Mouse (Mus musculus) CH12.LX (cell line): ENCODE results near the gene Inpp5e.

Experiments
- CHD2 ChIP-seq: IDR thresholded peaks from 2 replicates; pipeline ENCODE4 v1.6.1; 2011; ENCODE audit warnings: low read length, improper control_type of control experiment
- CTCF ChIP-seq, 2 experiments: IDR thresholded peaks in 1 of 2; conservative IDR thresholded peaks in 1 of 2; 2 replicates each; pipeline ENCODE4 v1.5.1; 2011 to 2012; ENCODE audit warnings: low read depth in 2 of 2, low read length in 2 of 2, improper control_type of control experiment in 1 of 2, inconsistent platforms in 1 of 2, mild to moderate bottlenecking in 1 of 2, moderate library complexity in 1 of 2
- ELF1 ChIP-seq: IDR thresholded peaks from 2 replicates; pipeline ENCODE4 v1.6.1; 2014; ENCODE audit warnings: low read depth, mild to moderate bottlenecking, inconsistent platforms, low read length, improper control_type of control experiment
- EP300 ChIP-seq: IDR thresholded peaks from 2 replicates; pipeline ENCODE4 v1.6.1; 2011; ENCODE audit warnings: low read length, improper control_type of control experiment
- ETS1 ChIP-seq: conservative IDR thresholded peaks from 2 replicates; pipeline ENCODE4 v1.6.1; 2012; ENCODE audit warnings: low read depth, mild to moderate bottlenecking, inconsistent platforms, low read length, improper control_type of control experiment, moderate library complexity
- JUN ChIP-seq: IDR thresholded peaks from 2 replicates; pipeline ENCODE4 v1.6.1; 2011; ENCODE audit warnings: low read depth, mild to moderate bottlenecking, low read length, improper control_type of control experiment, moderate library complexity; ENCODE audit not compliant: insufficient read depth
- JUND ChIP-seq: conservative IDR thresholded peaks from 2 replicates; pipeline ENCODE4 v1.6.1; 2011; ENCODE audit warnings: low read depth, low read length, improper control_type of control experiment
- MAZ ChIP-seq: IDR thresholded peaks from 2 replicates; pipeline ENCODE4 v1.6.1; 2012; ENCODE audit warnings: low read depth, mild to moderate bottlenecking, inconsistent platforms, low read length, improper control_type of control experiment, moderate library complexity
- POLR2A ChIP-seq: IDR thresholded peaks from 2 replicates; pipeline ENCODE4 v1.6.1; 2011; ENCODE audit warnings: low read depth, mild to moderate bottlenecking, improper control_type of control experiment, low read length
- SMC3 ChIP-seq: IDR thresholded peaks from 2 replicates; pipeline ENCODE4 v1.6.1; 2011; ENCODE audit warnings: low read depth, low read length, improper control_type of control experiment
- TBP ChIP-seq: conservative IDR thresholded peaks from 2 replicates; pipeline ENCODE4 v1.6.1; 2011; ENCODE audit warnings: low read depth, low read length, improper control_type of control experiment
- USF1 ChIP-seq: IDR thresholded peaks from 2 replicates; pipeline ENCODE4 v1.6.1; 2014; ENCODE audit warnings: low read depth, mild to moderate bottlenecking, inconsistent platforms, low read length, improper control_type of control experiment
- ZNF384 ChIP-seq: IDR thresholded peaks from 2 replicates; pipeline ENCODE4 v1.6.1; 2012; ENCODE audit warnings: low read depth, low read length, improper control_type of control experiment, inconsistent platforms

GRCm38 (mm10) chr2:26439671-26440070 is 30.7 kb upstream of the Inpp5e start:
- no peak for TF ChIP-seq POLR2A
- TF ChIP-seq EP300 = no peak
- TF ChIP-seq CTCF (conservative IDR thresholded peaks at IDR 0.05 in 1 of 2, IDR thresholded peaks at IDR 0.05 in 1 of 2; ENCODE audit: low read depth in 2 of 2, low read length in 2 of 2) = no peak
- TF ChIP-seq JUND = no peak
- TF ChIP-seq SMC3 = no peak
- TF ChIP-seq ELF1 = no peak
- TF ChIP-seq JUN = no peak
- no peak for TF ChIP-seq CHD2
- TF ChIP-seq USF1 = no peak
- no peak for TF ChIP-seq TBP
- no peak for TF ChIP-seq ETS1
- no peak for TF ChIP-seq MAZ
- TF ChIP-seq ZNF384 = no peak
